Mouse (Mus musculus) bone marrow, adult 2 months (tissue): ENCODE results near the gene Stoml1.

Source experiments
- CTCF ChIP-seq: fragments of 200-500 bp; IDR thresholded peaks from 2 replicates; pipeline ENCODE4 v1.5.1; 2011; ENCODE audit warnings: low read length, control low read depth; ENCODE audit not compliant: control insufficient read depth, insufficient read depth
- POLR2A ChIP-seq: fragments of 200-500 bp; IDR thresholded peaks from 2 replicates; pipeline ENCODE4 v1.6.1; 2011; ENCODE audit warnings: low read depth, mild to moderate bottlenecking, control low read depth, low read length, borderline replicate concordance; ENCODE audit not compliant: control insufficient read depth

DNA sequence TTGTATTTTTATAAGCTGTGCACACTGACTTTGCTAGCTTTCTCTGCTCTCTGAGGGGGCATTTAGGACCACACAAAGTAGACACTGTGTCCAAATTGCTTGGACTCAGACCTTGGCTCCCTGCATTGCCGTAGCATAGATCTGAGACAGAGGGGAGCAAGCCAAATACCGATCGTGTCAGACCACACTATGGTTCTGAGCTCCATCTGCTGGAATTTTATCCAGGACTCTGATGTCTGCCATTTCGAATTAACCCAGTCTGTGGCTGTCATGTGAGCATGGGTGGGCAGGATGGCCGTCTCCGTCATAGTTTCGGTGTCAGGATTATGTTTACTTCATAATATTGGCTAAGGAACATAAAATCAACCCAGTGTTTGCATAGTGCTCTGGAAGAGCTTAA, 30.5 kb downstream of the Stoml1 start:
- TF ChIP-seq CTCF (no peak), POLR2A (no peak)
